Mouse (Mus musculus) cerebellum, adult 11-12 months (tissue): ENCODE data around the gene Tradd.
A peak's percentile ranks its signal among the peaks of the same experiment; 100 is the strongest.

Experiments
- DNase-seq: peaks from one replicate; pipeline ENCODE4 v3.0.0; 2022

Gene Tradd

GRCm38 (mm10) chr8:105269461-105269947, 5.1 kb upstream of the Tradd start, which contains the start of gene Hsf4:
Gene Hsf4 (plus strand): TSS chr8:105269801.
- peak; percentile 77 for DNase-seq

DNA sequence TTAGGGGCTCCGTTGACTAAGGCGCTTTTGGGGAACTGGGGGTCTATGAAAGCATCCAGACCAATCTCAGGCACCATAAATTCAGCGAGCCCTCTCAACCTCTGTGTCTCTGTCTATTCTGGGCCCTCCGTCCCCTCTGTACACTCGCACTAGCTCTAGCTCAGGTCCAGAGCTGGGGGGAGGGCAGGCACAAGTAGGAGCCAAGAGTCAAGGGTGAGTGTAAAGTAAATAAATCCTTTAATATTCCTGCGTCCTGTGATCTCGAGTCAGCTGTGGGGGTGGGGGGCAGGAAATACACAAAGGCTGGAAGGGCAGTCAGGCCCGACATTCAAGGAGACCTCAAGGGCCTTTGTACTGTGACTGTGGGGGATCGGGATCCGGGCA, 4.7 kb upstream of the Tradd start:
- no peak for DNase-seq

GRCm38 (mm10) chr8:105268342-105269074, 4.1 kb upstream of the Tradd start:
- peak; percentile 82 for DNase-seq

GRCm38 (mm10) chr8:105266775-105267174, 2.4 kb upstream of the Tradd start:
- peak; percentile 35 for DNase-seq

GRCm38 (mm10) chr8:105265128-105265527, 719 bp upstream of the Tradd start:
- DNase-seq, result peak; percentile 32

DNA sequence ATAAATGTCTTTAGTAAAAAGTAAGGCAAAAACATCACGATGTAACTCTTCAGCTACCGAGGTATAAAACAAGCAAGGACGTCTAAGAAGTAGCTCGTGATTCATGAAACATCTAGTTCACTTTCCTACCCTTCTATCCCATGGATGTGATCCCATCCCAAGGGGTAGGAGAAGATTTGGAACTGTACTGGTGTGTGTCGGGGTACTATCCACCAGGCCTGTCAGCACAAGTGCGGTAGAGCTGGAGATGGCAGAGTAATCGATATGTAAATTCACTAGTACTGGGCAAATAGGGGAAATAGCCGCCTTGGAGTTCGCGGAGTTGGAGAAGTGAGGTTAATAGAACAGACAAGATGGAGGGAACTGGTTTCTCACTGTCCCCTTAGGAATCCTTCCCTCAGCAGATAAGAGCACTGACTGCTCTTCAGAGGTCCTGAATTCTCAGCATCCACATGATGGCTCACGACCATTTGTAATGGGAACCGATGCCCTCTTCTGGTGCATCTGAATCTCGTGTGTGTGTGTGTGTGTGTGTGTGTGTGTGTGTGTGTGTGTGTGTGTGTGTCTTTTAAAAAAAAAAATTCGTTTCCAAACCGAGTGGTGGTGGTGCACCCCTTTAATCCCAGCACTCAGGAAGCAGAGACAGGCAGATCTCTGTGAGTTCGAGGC, 1.0 kb downstream of the Tradd start:
- no peak for DNase-seq

- DNase-seq, result no peak
These were observed 3.0 kb downstream of the Tradd start for GRCm38 (mm10) chr8:105261326-105261980.

DNA sequence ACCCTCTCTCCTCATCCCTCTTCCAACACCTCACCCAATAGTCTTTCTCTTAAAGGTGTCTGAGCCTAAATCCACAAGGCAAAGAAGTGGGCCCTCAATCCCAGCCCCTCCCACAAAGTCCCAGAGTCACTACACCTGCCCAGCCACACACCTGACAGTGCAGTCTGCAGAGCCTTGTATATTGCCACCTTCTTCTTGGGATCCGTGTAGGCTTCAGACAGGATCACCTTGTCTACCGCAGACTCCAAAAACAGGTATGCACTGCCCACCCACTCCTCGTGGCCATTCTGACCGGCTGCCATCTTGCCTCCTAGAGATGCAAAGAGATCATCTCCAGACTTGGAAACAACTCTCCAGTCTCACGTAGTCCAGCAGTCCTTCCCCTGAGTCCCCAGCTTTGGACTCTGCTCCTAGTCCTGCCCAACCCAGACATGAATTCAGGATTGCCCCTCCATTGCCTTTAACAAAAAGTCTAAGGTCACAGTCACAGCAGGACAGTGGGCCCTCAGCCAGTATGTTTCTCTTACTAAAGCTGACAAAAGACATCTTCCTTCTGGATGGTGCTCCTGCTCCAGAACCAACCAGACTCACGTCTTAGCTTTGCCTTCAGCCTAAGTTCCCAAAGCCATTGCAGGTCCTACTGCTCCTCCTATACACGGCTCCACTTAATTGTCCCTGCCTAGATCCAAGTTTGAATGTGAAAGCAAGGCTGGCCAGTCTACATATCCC, 3.9 kb downstream of the Tradd start:
- no peak for DNase-seq

GRCm38 (mm10) chr8:105259721-105260320, 4.6 kb downstream of the Tradd start:
- DNase-seq, result peak; percentile 65

GRCm38 (mm10) chr8:105258911-105259720, 5.3 kb downstream of the Tradd start:
- DNase-seq, result peak; percentile 38

DNA sequence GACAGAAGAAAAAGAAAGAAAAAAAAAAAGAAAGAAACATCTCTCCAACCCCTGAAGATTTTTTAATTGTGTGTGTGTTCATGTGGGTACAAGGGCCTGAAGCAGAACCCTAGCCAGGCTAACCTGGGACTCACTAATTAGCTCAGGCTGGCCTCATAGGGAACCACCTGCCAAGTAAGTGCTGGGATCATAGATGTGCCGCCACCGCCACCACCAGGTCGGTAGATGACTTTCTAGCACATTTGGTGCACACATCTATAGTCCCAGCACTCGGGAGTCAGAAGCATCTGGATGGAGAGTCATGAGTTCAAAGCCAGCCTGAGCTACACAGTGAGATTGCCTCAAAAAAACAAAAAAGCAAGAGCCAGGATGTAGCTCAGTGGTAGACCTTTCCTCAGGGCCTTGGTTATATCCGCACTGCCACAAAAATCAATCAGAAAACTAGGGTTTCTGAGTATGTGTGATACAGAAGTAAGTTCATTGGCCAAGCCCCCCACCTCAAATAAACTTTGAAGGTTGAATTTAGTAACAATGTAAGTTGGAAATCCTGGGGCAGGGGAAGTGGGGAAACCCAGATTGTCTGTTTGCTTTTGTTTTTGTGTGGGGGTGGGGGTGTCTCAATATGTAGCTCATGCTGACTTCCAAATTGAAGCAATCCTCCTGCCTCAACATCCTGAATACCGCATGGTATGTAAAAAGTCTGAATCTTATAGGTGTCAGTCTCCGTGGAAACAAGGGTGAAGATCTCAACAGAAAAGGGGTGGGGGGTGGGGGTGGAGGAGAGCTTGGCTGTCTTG, 6.9 kb downstream of the Tradd start:
- DNase-seq, result no peak

DNA sequence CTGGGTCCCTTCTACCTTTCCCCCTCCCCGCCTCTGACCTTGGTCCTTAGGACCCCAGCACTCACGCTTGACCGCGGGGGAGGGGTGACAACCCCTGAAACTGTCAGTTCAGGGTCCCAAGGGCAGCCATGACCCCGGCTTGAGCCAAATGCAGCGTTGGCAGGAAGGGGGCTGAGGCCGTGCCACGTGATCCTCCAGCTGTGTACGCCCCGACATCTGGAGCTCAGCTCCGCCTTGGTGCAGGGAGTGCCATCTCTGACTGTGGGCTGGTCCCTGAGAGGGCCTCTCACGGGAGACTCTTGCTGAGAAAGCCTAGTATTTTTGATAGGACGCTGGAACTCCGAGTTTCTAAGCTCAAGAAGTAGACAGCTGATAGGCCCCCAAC, 9.5 kb downstream of the Tradd start, which contains the start of gene B3gnt9:
TSS of gene B3gnt9 (minus strand) at position 188 of the 385 bp plus-strand sequence.
- peak; percentile 52 for DNase-seq

GRCm38 (mm10) chr8:105254152-105254965, 10.1 kb downstream of the Tradd start:
- DNase-seq, result peak; percentile 77

GRCm38 (mm10) chr8:105253766-105254151, 10.7 kb downstream of the Tradd start:
- peak; percentile 31 for DNase-seq

- DNase-seq, result no peak
These were observed 11.5 kb downstream of the Tradd start for GRCm38 (mm10) chr8:105252680-105253537.

DNA sequence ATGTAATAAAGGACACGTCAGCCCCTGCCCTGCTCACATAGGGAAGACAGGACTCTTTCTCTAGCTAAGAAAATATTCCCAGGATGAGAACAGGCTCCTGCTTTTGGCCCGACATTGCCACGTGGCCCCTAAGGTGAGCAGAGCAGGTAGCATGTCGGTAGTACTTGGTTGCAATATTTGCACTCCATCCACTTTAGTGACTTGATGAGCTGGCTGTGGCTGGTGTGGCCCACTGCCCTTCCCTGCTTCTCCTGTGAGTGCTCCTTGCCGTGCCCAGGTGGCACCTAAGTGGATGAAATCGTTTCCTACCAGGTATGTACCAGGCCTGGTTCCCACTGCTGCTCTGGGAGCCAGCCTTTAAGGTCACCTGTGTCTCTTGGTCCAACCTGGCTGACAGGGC, 12.5 kb downstream of the Tradd start:
- DNase-seq, result no peak

DNA sequence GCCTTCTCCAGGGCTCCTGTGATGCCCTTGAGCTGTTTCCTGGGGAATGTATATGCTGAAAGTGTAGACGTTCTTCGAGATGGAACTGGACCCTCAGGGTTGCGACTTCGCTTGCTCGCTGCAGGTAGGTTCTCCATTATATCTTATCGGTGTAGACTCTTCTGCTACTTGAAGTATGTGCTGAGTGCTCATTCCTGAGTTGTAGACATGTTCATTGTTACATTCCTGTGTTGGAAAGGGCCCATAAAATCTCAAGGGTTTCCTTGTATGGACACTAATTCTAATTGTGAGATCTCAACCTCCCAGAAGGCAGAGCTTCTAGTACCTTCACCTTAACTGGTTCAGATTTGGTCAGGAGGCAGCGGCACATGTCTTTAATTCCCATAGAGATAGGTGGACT, 23.4 kb downstream of the Tradd start:
- DNase-seq, result no peak

DNA sequence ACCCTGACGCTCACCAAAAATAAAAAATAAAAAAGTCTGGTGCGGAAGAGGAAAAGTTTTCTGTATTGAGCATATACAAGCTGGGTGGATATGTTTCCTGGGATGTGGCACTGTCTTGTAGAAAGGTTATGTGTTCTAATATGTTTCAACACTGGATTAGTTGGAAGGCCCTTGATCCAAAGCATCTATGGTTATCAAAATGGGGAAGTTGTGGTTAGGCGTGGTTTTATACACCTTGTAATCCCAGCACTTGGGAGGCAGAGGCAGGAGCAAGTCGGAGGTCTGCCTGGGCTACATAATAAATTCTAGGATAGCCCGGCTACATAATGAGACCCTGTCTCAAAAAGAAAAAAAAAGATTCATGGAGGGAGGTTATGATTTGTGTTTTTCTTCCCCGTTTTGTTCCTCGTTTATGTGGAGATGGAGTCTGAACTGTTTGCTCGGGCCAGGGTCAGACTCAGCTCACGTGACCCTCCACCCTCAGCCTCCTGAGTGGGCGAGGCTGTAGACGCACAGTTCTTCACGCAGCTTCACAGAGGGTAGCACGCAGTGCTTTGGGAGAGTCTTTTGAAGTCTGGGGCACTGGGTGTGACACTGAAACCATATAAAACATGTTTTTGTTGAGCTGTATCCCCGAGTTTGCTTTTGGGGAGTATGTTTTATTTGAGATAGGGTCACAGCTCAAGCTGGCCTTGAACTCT, 26.8 kb downstream of the Tradd start:
- DNase-seq, result no peak
